9 mouse cellular contexts compared by ENCODE assay signal in genomic region chr2:103667962-103668815, GRCm38 (mm10).
DNase-seq lines count a peak whose midpoint lies in the region; ATAC-seq and TF ChIP-seq lines count a peak whose summit lies in the region.
"Had no signal": no experiment of that assay in that cellular context is flagged by ENCODE, and none has a peak within 500 bp of the region (broad histone marks: within the 10 kb centered on the region; RNA-seq: fewer than 3 reads in every experiment).

No protein-coding gene starts in this region.

- H3K9ac ChIP-seq in CH12.LX (ENCODE audit: insufficient read depth, low read depth) = no peak overlapping the region
- H3K9ac ChIP-seq in forebrain, embryonic 15.5 days (replicated peaks) = no peak overlapping the region
- no peak overlapping the region for H3K9ac ChIP-seq in hindbrain, embryonic 14.5 days

- peak; percentile 50 for DNase-seq in embryo, embryonic 11 days
- no peak for DNase-seq in embryo, embryonic 10.5 days (ENCODE audit: low spot score)
- peak; percentile 35 for DNase-seq in CH12.LX (ENCODE audit: extremely low read depth)
- peak; percentile 64 for DNase-seq in hindbrain, embryonic 14.5 days (ENCODE audit: low spot score)
- DNase-seq in layer of hippocampus, postnatal 14 days (ENCODE audit: low spot score in 2 of 2) = peak; percentile 57
- DNase-seq in mesoderm, embryonic 11.5 days (ENCODE audit: low read depth, low spot score) = peak; percentile 69
- DNase-seq in thymus, postnatal 14 days = peak; percentile 83

- peak; percentile 50 for ATAC-seq in forebrain, embryonic 15.5 days (replicated peaks)
- peak; percentile 71; the same call in 1 of the 2 replicates for ATAC-seq in hindbrain, embryonic 14.5 days (ENCODE audit: low FRiP score)

- H3K4me3 ChIP-seq in CH12.LX (replicated peaks in 1 of 3; ENCODE audit: low read depth in 2 of 3, low read length in 2 of 3, poor library complexity in 1 of 3) = no peak overlapping the region
- no peak overlapping the region for H3K4me3 ChIP-seq in forebrain, embryonic 15.5 days
- H3K4me3 ChIP-seq in hindbrain, embryonic 14.5 days (replicated peaks; ENCODE audit: low read length) = no peak overlapping the region
- H3K4me3 ChIP-seq: erythroblast, embryonic 14.5 days had no signal

- no peaks in the 10 kb centered on the region for H3K79me2 ChIP-seq in CH12.LX (replicated peaks; ENCODE audit: control insufficient read depth, extremely low read depth, insufficient read depth, poor library complexity, severe bottlenecking)

- TF ChIP-seq RAD21 in CH12.LX (IDR thresholded peaks at IDR 0.05; ENCODE audit: low read depth, low read length) = no peak

- dilution Hi-C loops in CH12.LX (cut with MboI; ENCODE audit: extremely low pct_ligation_motif_present, extremely low pct_unique_long_range_greater_than_20kb, low sequenced_read_pairs) = no loop called here

- TF ChIP-seq CTCF in CH12.LX (conservative IDR thresholded peaks at IDR 0.05 in 1 of 2, IDR thresholded peaks at IDR 0.05 in 1 of 2; ENCODE audit: low read depth in 2 of 2, low read length in 2 of 2) = no peak

- H3K36me3 ChIP-seq in CH12.LX (replicated peaks in 1 of 2; ENCODE audit: control insufficient read depth in 1 of 2, insufficient read depth in 1 of 2, low read length in 1 of 2) = no peaks in the 10 kb centered on the region
- no peaks in the 10 kb centered on the region for H3K36me3 ChIP-seq in forebrain, embryonic 15.5 days
- no peaks in the 10 kb centered on the region for H3K36me3 ChIP-seq in hindbrain, embryonic 14.5 days (replicated peaks; ENCODE audit: control insufficient read depth, insufficient read depth)

- TF ChIP-seq POLR2A in CH12.LX (IDR thresholded peaks at IDR 0.05; ENCODE audit: low read depth, low read length) = no peak

- peaks cover 16 to 60% of the 10 kb centered on the region in 2 experiments for H3K4me1 ChIP-seq in CH12.LX (ENCODE audit: control insufficient read depth in 1 of 2, insufficient read depth in 2 of 2)
- peaks cover 26% of the 10 kb centered on the region for H3K4me1 ChIP-seq in forebrain, embryonic 15.5 days
- H3K4me1 ChIP-seq in hindbrain, embryonic 14.5 days (replicated peaks; ENCODE audit: control insufficient read depth, insufficient read depth, low read length) = peaks cover 23% of the 10 kb centered on the region

- 48% methylated on average over 8 of the region's 8 CpGs for WGBS in forebrain, embryonic 15.5 days
- 55% methylated on average over 8 of the region's 8 CpGs for WGBS in hindbrain, embryonic 14.5 days

- TF ChIP-seq EP300 in CH12.LX (IDR thresholded peaks at IDR 0.05; ENCODE audit: low read length) = peak; percentile 58

- H3K4me2 ChIP-seq in CH12.LX (ENCODE audit: insufficient read depth, low read depth, poor library complexity, severe bottlenecking) = no peak overlapping the region
- no peak overlapping the region for H3K4me2 ChIP-seq in forebrain, embryonic 15.5 days (replicated peaks)
- no peak overlapping the region for H3K4me2 ChIP-seq in hindbrain, embryonic 14.5 days (replicated peaks)

- H3K9me3 ChIP-seq in CH12.LX (replicated peaks; ENCODE audit: low read length) = no peaks in the 10 kb centered on the region
- H3K9me3 ChIP-seq in forebrain, embryonic 15.5 days = no peaks in the 10 kb centered on the region
- H3K9me3 ChIP-seq in hindbrain, embryonic 14.5 days (ENCODE audit: control insufficient read depth, low read length) = no peaks in the 10 kb centered on the region

- no peaks in the 10 kb centered on the region for H3K27me3 ChIP-seq in CH12.LX (replicated peaks)
- no peaks in the 10 kb centered on the region for H3K27me3 ChIP-seq in forebrain, embryonic 15.5 days
- H3K27me3 ChIP-seq in hindbrain, embryonic 14.5 days (ENCODE audit: control insufficient read depth, insufficient read depth, low read length) = no peaks in the 10 kb centered on the region

- no peak overlapping the region for H3K27ac ChIP-seq in CH12.LX (ENCODE audit: insufficient read depth, low read depth)
- no peak overlapping the region for H3K27ac ChIP-seq in forebrain, embryonic 15.5 days (replicated peaks)
- H3K27ac ChIP-seq in hindbrain, embryonic 14.5 days = no peak overlapping the region

- in situ Hi-C loops in CH12.LX (cut with MboI; ENCODE audit: low pct_ligation_motif_present, low pct_unique_long_range_greater_than_20kb, low sequenced_read_pairs) = no loop called here

TF ChIP-seq in CH12.LX, 34 proteins besides CTCF, POLR2A, EP300 and RAD21:
- no peak for TF ChIP-seq MAZ (IDR thresholded peaks at IDR 0.05; ENCODE audit: low read depth, low read length)
- TF ChIP-seq SMC3 (IDR thresholded peaks at IDR 0.05; ENCODE audit: low read depth, low read length) = no peak
- TF ChIP-seq MAX (IDR thresholded peaks at IDR 0.05; ENCODE audit: low read length) = no peak
- TF ChIP-seq JUND (conservative IDR thresholded peaks at IDR 0.05; ENCODE audit: low read depth, low read length) = peak; percentile 59
- TF ChIP-seq JUN (IDR thresholded peaks at IDR 0.05; ENCODE audit: insufficient read depth, low read depth, low read length) = peak; percentile 50
- no peak for TF ChIP-seq HCFC1 (IDR thresholded peaks at IDR 0.05; ENCODE audit: low read depth, low read length)
- TF ChIP-seq GABPA (IDR thresholded peaks at IDR 0.05; ENCODE audit: insufficient replicate concordance, low read depth, low read length) = no peak
- no peak for TF ChIP-seq SIN3A (IDR thresholded peaks at IDR 0.05; ENCODE audit: low read length)
- no peak for TF ChIP-seq PAX5 (IDR thresholded peaks at IDR 0.05; ENCODE audit: low read length)
- TF ChIP-seq ZKSCAN1 (IDR thresholded peaks at IDR 0.05; ENCODE audit: borderline replicate concordance, low read depth, low read length) = no peak
- no peak for TF ChIP-seq UBTF (IDR thresholded peaks at IDR 0.05; ENCODE audit: low read depth, low read length)
- no peak for TF ChIP-seq ZMIZ1 (IDR thresholded peaks at IDR 0.05; ENCODE audit: low read depth, low read length)
- no peak for TF ChIP-seq NRF1 (IDR thresholded peaks at IDR 0.05; ENCODE audit: low read depth, low read length)
